Comparison of ENCODE assay signal across 8 mouse cellular contexts in genomic region chr5:52114751-52115451, GRCm38 (mm10).
DNase-seq lines count a peak whose midpoint lies in the region; ATAC-seq and TF ChIP-seq lines count a peak whose summit lies in the region.

No protein-coding gene starts in this region.

- peak overlapping the region; percentile 34 for H3K9ac ChIP-seq in intestine, postnatal 0 days (ENCODE audit: low read depth, low read length)
- no peak overlapping the region for H3K9ac ChIP-seq in liver, postnatal 0 days (replicated peaks)
- H3K9ac ChIP-seq in stomach, embryonic 16.5 days (ENCODE audit: low read length), result peak overlapping the region; percentile 76

- no peak for TF ChIP-seq EP300 in liver, postnatal 0 days (IDR thresholded peaks at IDR 0.05; ENCODE audit: low read depth)

- H3K4me1 ChIP-seq in forebrain, embryonic 10.5 days, result peaks cover 41% of the 10 kb centered on the region
- peaks cover 8% of the 10 kb centered on the region for H3K4me1 ChIP-seq in intestine, postnatal 0 days (replicated peaks; ENCODE audit: control insufficient read depth, insufficient read depth, low read length)
- peaks cover 25% of the 10 kb centered on the region for H3K4me1 ChIP-seq in liver, postnatal 0 days (ENCODE audit: insufficient read depth)
- peaks cover 14% of the 10 kb centered on the region; the same call in 1 of the 2 replicates for H3K4me1 ChIP-seq in stomach, embryonic 16.5 days (ENCODE audit: control insufficient read depth, insufficient read depth, low read length)

- no peak for ATAC-seq in intestine, postnatal 0 days
- ATAC-seq in liver, postnatal 0 days, result no peak
- no peak for ATAC-seq in stomach, embryonic 16.5 days (ENCODE audit: insufficient read depth, low FRiP score)

- no peaks in the 10 kb centered on the region for H3K9me3 ChIP-seq in forebrain, embryonic 10.5 days
- H3K9me3 ChIP-seq in intestine, postnatal 0 days (ENCODE audit: control insufficient read depth), result no peaks in the 10 kb centered on the region
- no peaks in the 10 kb centered on the region for H3K9me3 ChIP-seq in liver, postnatal 0 days (ENCODE audit: low read length)
- H3K9me3 ChIP-seq in stomach, embryonic 16.5 days (replicated peaks; ENCODE audit: control insufficient read depth, low read length), result no peaks in the 10 kb centered on the region

- H3K27ac ChIP-seq in forebrain, embryonic 10.5 days, result no peak overlapping the region
- H3K27ac ChIP-seq in intestine, postnatal 0 days (ENCODE audit: low read depth, low read length), result no peak overlapping the region
- H3K27ac ChIP-seq in liver, postnatal 0 days (ENCODE audit: low read depth), result no peak overlapping the region
- no peak overlapping the region for H3K27ac ChIP-seq in stomach, embryonic 16.5 days (ENCODE audit: low read length)

- 1% methylated on average over 48 of the region's 48 CpGs for WGBS in forebrain, embryonic 10.5 days
- under 1% methylated on average over 47 of the region's 48 CpGs for WGBS in intestine, postnatal 0 days
- under 1% methylated on average over 48 of the region's 48 CpGs for WGBS in liver, postnatal 0 days (ENCODE audit: insufficient replicate concordance)
- under 1% methylated on average over 48 of the region's 48 CpGs for WGBS in stomach, embryonic 16.5 days

- DNase-seq in kidney, adult 9 months, result peak; percentile 13
- DNase-seq in kidney, adult 11 months, result no peak
- DNase-seq in adrenal gland, postnatal 36 days, result peak; percentile 9 to 11
- DNase-seq in forebrain, embryonic 10.5 days (ENCODE audit: extremely low spot score, low spot score), result peak; percentile 35
- no peak for DNase-seq in liver, postnatal 0 days
- DNase-seq in spleen, adult 18-20 months, result no peak

- TF ChIP-seq CTCF in intestine, postnatal 0 days (IDR thresholded peaks at IDR 0.05; ENCODE audit: low read depth), result no peak
- TF ChIP-seq CTCF in liver, postnatal 0 days (IDR thresholded peaks at IDR 0.05; ENCODE audit: low read depth), result no peak

- H3K4me3 ChIP-seq in forebrain, embryonic 10.5 days, result peak overlapping the region; percentile 69
- peak overlapping the region; percentile 76 for H3K4me3 ChIP-seq in intestine, postnatal 0 days (ENCODE audit: low read depth, low read length)
- peak overlapping the region; percentile 57 for H3K4me3 ChIP-seq in liver, postnatal 0 days (ENCODE audit: low read depth, low read length)
- H3K4me3 ChIP-seq in stomach, embryonic 16.5 days (replicated peaks; ENCODE audit: low read length), result peak overlapping the region; percentile 82

- H3K36me3 ChIP-seq in forebrain, embryonic 10.5 days (replicated peaks), result no peaks in the 10 kb centered on the region
- H3K36me3 ChIP-seq in intestine, postnatal 0 days (ENCODE audit: control insufficient read depth, insufficient read depth), result no peaks in the 10 kb centered on the region
- H3K36me3 ChIP-seq in liver, postnatal 0 days (replicated peaks; ENCODE audit: insufficient read depth, low read length), result no peaks in the 10 kb centered on the region
- no peaks in the 10 kb centered on the region for H3K36me3 ChIP-seq in stomach, embryonic 16.5 days (ENCODE audit: control insufficient read depth, insufficient read depth, low read length)

- H3K27me3 ChIP-seq in forebrain, embryonic 10.5 days (ENCODE audit: poor library complexity, severe bottlenecking), result peaks cover 82% of the 10 kb centered on the region
- H3K27me3 ChIP-seq in intestine, postnatal 0 days (replicated peaks; ENCODE audit: control insufficient read depth, insufficient read depth, low read length), result peaks cover 44% of the 10 kb centered on the region
- H3K27me3 ChIP-seq in liver, postnatal 0 days (ENCODE audit: insufficient read depth, low read length), result peaks cover 67% of the 10 kb centered on the region
- H3K27me3 ChIP-seq in stomach, embryonic 16.5 days (ENCODE audit: control insufficient read depth, insufficient read depth, low read length), result peaks cover 23% of the 10 kb centered on the region; the same call in 1 of the 2 replicates

- H3K4me2 ChIP-seq in intestine, postnatal 0 days (replicated peaks; ENCODE audit: low read depth), result peak overlapping the region; percentile 99
- peak overlapping the region; percentile 91 for H3K4me2 ChIP-seq in liver, postnatal 0 days (ENCODE audit: low read depth, low read length)
- H3K4me2 ChIP-seq in stomach, embryonic 16.5 days (ENCODE audit: low read depth, low read length), result peak overlapping the region; percentile 100

Comparison
In these comparisons a context has a peak if more than half of its experiments do, and no peak if none do; other contexts are left out.
1. DNase-seq: peak in kidney, adult 9 months (single experiment), adrenal gland, postnatal 36 days (2 of 2) and forebrain, embryonic 10.5 days (single experiment); none in kidney, adult 11 months (single experiment), liver, postnatal 0 days (single experiment) and spleen, adult 18-20 months (0 of 2).
2. Peak in every context shown above with its lines, with median percentiles within 50 percentile points of each other: H3K4me3 ChIP-seq and H3K4me2 ChIP-seq.